Mouse (Mus musculus) intestine, embryonic 14.5 days (tissue): ENCODE data around the gene Aff2. TPM values are rescaled to one million over a fixed set of nuclear protein-coding genes. Genes with fewer than 3 reads are reported as not detected.

ENCODE experiments used
- ATAC-seq: fragments of 200-750 bp; cut with Nextera tagmentation; replicated peaks from 2 replicates; pipeline ENCODE4 v1.8.0; 2017; ENCODE audit warnings: low read depth, moderate number of reproducible peaks, moderate TSS enrichment, moderate library complexity; ENCODE audit not compliant: low FRiP score, low TSS enrichment
- DNase-seq: peaks from one replicate; pipeline ENCODE4 v3.0.0-alpha.2; 2018; ENCODE audit warnings: low spot score
- H3K27ac ChIP-seq: fragments of 300-500 bp; sonication (generic); 2 replicates; pipeline ENCODE4 v1.5.1; 2014; ENCODE audit warnings: low read depth, mild to moderate bottlenecking, control low read depth
- H3K27me3 ChIP-seq: fragments of 300-500 bp; sonication (generic); replicated peaks from 2 replicates; pipeline ENCODE4 v1.6.1; 2014; ENCODE audit warnings: low read length, control low read depth; ENCODE audit not compliant: control insufficient read depth, insufficient read depth
- H3K36me3 ChIP-seq: fragments of 300-500 bp; sonication (generic); 2 replicates; pipeline ENCODE4 v1.6.1; 2014; ENCODE audit warnings: low read length, control low read depth; ENCODE audit not compliant: control insufficient read depth, insufficient read depth
- H3K4me1 ChIP-seq: fragments of 300-500 bp; sonication (generic); replicated peaks from 2 replicates; pipeline ENCODE4 v1.6.1; 2014; ENCODE audit warnings: low read length, control low read depth, mixed read lengths; ENCODE audit not compliant: control insufficient read depth, insufficient read depth
- H3K4me2 ChIP-seq: fragments of 300-500 bp; sonication (generic); 2 replicates; pipeline ENCODE4 v1.6.1; 2014; ENCODE audit warnings: low read length
- H3K4me3 ChIP-seq: fragments of 300-500 bp; sonication (generic); 2 replicates; pipeline ENCODE4 v1.5.1; 2014; ENCODE audit warnings: low read depth, low read length, control low read depth, mixed read lengths
- H3K9ac ChIP-seq: fragments of 300-500 bp; sonication (generic); 2 replicates; pipeline ENCODE4 v1.6.1; 2014; ENCODE audit warnings: mild to moderate bottlenecking, low read length
- H3K9me3 ChIP-seq: fragments of 300-500 bp; sonication (generic); 2 replicates; pipeline ENCODE4 v1.6.1; 2016; ENCODE audit warnings: low read length, control low read depth; ENCODE audit not compliant: control insufficient read depth
- WGBS: fragments of 180-500 bp; shearing (Covaris S2); extraction: QIAGEN DNeasy Blood & Tissue Kit; methylation state at CpG from one replicate; pipeline ENCODE4 v1.1.7; 2014; 5-methylcytosine and 5-hydroxymethylcytosine counted together
- polyA plus RNA-seq: library from polyadenylated mRNA; unstranded; fragments of >200 nt; fragmentation: Nextera tagmentation; extraction: Ambion mirVana; gene quantifications from 2 replicates; pipeline ENCODE4 v1.2.1, GENCODE M21; 2014

Aff2 gene
- polyA plus RNA-seq, 1 experiment from 2014 or later = 3.1 TPM

DNA sequence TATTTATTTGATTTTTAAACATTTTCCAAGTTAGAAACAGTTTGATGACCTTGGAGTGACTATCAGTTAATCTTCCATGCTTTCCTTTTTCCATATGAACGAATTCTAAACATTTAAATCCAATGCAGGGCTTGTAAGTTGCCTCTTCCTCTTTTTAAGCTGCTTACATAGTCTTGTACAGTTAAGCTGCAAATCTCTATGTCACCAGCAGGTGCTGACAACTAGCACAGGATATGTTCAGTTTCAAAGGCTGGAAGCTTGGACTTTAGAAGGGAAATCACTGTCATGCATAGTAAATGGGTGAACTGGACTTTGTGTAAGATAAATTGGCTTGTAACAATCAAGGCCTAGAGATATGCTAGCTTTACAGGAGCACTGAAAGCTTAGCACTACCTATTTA, 29.6 kb downstream of the Aff2 start:
- no peak overlapping the region for H3K4me3 ChIP-seq
- no peak overlapping the region for H3K27ac ChIP-seq
- H3K4me1 ChIP-seq = no peaks in the 10 kb centered on the region
- DNase-seq = no peak
- H3K27me3 ChIP-seq = no peaks in the 10 kb centered on the region
- H3K9me3 ChIP-seq = no peaks in the 10 kb centered on the region
- no peaks in the 10 kb centered on the region for H3K36me3 ChIP-seq
- H3K4me2 ChIP-seq = no peak overlapping the region
- H3K9ac ChIP-seq = no peak overlapping the region
- WGBS = 30% methylated on average over 1 of the region's 1 CpGs
- no peak for ATAC-seq

DNA sequence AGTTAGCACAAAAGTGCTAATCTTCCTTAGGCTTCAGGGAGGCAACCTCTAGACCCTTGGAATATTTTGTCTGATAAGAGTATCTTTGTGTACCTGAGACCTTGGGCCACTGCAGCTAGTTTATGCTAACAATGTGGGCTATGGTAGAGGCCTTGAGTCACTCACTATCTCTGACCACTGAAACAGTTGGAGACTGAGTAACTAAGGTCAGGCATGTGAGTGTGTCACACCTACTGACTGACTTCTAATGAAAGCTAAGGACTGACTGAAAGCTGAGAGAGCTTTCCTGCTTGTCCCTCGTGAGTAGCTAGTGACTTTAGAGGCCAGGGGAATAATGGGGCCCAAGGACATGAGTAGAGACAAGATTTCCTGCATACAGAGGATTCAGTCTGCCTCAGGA, 54.9 kb downstream of the Aff2 start:
- Histone ChIP-seq H3K36me3 (no peaks in the 10 kb centered on the region), H3K9ac (no peak overlapping the region), H3K4me3 (no peak overlapping the region), H3K27ac (no peak overlapping the region), H3K4me1 (no peaks in the 10 kb centered on the region), H3K4me2 (no peak overlapping the region), H3K9me3 (no peaks in the 10 kb centered on the region), H3K27me3 (no peaks in the 10 kb centered on the region)
- ATAC-seq = no peak
- WGBS = 67% methylated on average over 1 of the region's 1 CpGs
- no peak for DNase-seq

DNA sequence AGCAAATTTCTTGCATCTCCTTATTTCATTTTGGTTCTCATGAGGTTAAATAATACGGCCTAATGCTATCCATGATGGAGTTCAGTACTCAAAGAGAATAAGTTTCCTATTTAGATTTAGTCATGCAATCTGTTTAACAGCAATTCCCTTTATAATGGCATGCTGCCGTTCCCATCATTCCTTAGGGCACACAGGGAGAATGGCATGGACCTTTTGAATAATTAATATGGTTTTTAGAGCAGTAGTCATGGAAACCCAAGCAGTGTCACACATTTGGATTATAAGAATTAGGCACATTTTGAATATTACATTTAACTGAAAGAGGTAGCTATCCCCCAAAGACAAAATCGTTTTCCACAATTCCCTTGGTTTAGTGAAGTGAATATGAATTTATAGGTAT, 78.3 kb downstream of the Aff2 start:
- no peaks in the 10 kb centered on the region for H3K9me3 ChIP-seq
- H3K4me3 ChIP-seq = no peak overlapping the region
- H3K9ac ChIP-seq = no peak overlapping the region
- H3K4me2 ChIP-seq = no peak overlapping the region
- no peak for DNase-seq
- WGBS = 82% methylated on average over 3 of the region's 3 CpGs
- no peaks in the 10 kb centered on the region for H3K36me3 ChIP-seq
- H3K27ac ChIP-seq = no peak overlapping the region
- no peaks in the 10 kb centered on the region for H3K4me1 ChIP-seq
- no peak for ATAC-seq
- no peaks in the 10 kb centered on the region for H3K27me3 ChIP-seq

DNA sequence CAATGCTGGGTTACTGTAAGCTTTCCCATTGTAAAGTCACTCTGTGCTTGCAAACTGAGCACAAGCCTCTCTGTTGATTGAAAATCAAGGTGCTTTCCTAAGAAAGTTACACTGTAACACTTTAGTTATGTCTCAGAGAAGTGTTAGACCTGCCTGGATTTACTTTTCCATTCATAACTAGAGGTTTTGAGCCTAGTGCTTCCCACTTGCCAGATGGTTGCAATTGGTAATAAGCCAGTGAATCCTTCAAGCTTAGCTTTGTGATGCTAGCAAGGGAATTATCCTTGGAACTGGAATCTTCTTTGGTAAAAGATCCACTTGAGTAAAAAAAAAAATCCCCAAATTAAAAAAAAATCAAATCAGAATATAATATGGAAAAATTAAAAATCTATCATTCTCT, 81.8 kb downstream of the Aff2 start:
- DNase-seq (no peak), ATAC-seq (no peak)
- H3K9me3 ChIP-seq = no peaks in the 10 kb centered on the region
- H3K4me1 ChIP-seq = no peaks in the 10 kb centered on the region
- no peak overlapping the region for H3K9ac ChIP-seq
- H3K4me2 ChIP-seq = no peak overlapping the region
- no peaks in the 10 kb centered on the region for H3K27me3 ChIP-seq
- no peaks in the 10 kb centered on the region for H3K36me3 ChIP-seq
- no peak overlapping the region for H3K27ac ChIP-seq
- H3K4me3 ChIP-seq = no peak overlapping the region

DNA sequence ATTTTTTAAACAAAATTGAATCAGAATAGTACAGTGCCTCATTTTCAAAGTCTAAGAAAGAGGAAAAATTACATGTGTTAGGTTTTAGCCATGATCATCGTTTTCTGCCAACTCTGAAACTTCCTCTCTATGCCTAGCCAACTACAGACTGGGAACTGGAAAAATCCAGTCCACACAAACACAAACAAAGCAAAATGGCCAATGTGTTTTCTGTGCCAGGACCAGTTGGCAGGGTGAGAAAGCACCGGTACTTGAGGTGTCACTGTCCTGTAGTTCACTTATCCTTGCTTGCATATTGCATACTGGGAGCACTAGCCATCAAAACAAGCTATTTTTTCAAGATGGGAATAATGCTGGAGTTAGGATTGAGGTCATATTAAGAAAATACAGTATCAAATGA, 100.8 kb downstream of the Aff2 start:
- H3K27ac ChIP-seq = no peak overlapping the region
- no peak overlapping the region for H3K4me3 ChIP-seq
- WGBS = 78% methylated on average over 2 of the region's 2 CpGs
- H3K27me3 ChIP-seq = no peaks in the 10 kb centered on the region
- DNase-seq (no peak), ATAC-seq (no peak)
- no peak overlapping the region for H3K4me2 ChIP-seq
- H3K9me3 ChIP-seq = no peaks in the 10 kb centered on the region
- no peaks in the 10 kb centered on the region for H3K36me3 ChIP-seq
- H3K4me1 ChIP-seq = no peaks in the 10 kb centered on the region
- no peak overlapping the region for H3K9ac ChIP-seq

DNA sequence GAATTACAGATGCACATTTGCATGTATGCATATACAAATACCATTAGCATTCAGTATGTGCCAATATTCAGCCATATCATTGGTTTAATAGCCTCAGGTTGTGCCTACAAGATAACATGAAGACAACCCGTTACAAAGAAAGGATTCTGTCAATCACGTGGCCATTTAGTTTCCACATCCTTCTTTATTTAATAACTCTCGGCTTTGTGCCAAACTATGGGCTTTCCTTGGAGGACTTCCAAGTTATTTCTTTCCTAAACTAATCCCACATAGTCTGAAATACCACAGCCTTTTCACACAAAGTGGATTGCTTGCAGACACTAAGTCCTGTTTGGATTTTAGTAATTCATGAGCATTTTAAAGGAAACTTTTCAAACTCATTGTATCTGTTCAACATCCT, 142.0 kb downstream of the Aff2 start:
- ATAC-seq (no peak), DNase-seq (no peak)
- no peak overlapping the region for H3K4me3 ChIP-seq
- H3K9ac ChIP-seq = no peak overlapping the region
- H3K9me3 ChIP-seq = no peaks in the 10 kb centered on the region
- no peaks in the 10 kb centered on the region for H3K36me3 ChIP-seq
- no peaks in the 10 kb centered on the region for H3K4me1 ChIP-seq
- no peak overlapping the region for H3K27ac ChIP-seq
- no peak overlapping the region for H3K4me2 ChIP-seq
- no peaks in the 10 kb centered on the region for H3K27me3 ChIP-seq
- 26% methylated on average over 3 of the region's 3 CpGs for WGBS

DNA sequence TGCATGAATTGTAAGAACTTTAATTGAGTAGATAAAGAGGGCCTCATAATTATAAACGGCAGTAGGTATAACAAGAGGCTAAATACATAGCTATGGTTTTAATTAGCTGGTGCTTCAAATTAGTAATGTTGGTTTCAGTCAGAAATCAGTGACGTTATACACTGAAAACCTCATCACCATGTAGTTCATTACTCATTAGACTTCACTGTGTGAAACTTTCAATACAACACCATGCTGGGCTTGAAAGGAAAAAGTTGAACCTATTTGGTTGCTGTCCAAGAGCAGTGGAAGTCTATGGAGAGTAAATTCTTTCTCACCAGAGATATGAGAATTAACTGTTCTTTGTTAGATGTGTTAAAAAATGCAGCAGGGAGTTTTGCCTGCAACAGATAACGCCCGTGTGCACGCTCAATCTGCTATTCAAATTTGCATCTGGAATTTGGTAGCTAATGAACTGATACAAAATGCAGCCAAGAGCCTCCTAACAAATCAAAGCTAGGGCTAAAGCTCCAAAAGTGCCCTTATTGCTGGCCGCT, 158.0 kb downstream of the Aff2 start:
- 82% methylated on average over 6 of the region's 6 CpGs for WGBS
- Histone ChIP-seq H3K27ac (no peak overlapping the region), H3K27me3 (no peaks in the 10 kb centered on the region), H3K4me1 (no peaks in the 10 kb centered on the region), H3K9me3 (no peaks in the 10 kb centered on the region), H3K4me3 (no peak overlapping the region), H3K4me2 (no peak overlapping the region), H3K36me3 (no peaks in the 10 kb centered on the region), H3K9ac (no peak overlapping the region)
- ATAC-seq (no peak), DNase-seq (no peak)

DNA sequence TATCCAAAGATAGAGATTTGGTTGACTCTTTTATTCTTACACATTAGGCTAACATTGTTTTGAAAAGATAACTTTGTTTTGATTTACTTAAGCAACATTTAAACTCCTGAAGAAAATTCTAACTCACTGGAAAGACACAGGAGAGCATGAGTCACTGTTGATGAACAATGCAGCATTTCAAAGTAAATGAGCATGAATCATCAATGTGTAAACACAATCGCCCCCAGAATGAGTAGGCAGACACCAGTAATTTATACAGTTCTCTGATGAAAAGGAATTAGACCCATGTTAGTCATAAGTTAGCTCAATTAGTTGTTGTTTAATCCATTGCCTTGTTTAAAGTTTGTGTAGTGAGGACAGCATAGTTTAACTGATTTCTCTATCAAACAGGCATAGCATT, 180.7 kb downstream of the Aff2 start:
- Histone ChIP-seq H3K27me3 (no peaks in the 10 kb centered on the region), H3K27ac (no peak overlapping the region), H3K4me3 (no peak overlapping the region), H3K36me3 (no peaks in the 10 kb centered on the region), H3K9me3 (no peaks in the 10 kb centered on the region), H3K9ac (no peak overlapping the region), H3K4me1 (no peaks in the 10 kb centered on the region), H3K4me2 (no peak overlapping the region)
- ATAC-seq (no peak), DNase-seq (no peak)
- 48% methylated on average over 1 of the region's 1 CpGs for WGBS

DNA sequence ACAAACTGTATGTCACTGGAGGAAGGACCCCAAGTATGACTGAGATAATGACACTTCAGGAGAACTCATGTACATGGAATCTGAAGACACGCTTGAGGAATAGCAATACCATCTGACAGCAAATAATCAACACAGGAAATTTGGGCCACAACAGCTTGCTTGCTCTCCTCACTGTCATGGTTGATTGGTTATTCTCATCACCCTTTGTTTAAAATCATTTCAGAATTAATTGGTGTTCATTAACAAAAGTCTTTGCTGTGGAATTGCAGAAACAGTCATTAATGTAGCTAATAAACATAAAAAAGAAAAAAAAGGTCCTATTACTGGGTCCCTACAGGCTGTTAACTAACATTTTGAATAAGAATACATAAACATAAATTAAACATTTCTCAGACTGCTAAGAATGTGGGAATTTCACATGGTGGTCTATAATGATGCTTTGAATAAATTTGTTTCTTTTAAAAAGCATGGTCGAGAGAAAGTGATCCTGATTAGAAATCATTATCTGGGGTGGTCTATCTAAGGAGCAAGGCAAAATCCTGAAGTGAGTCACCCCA, 219.9 kb downstream of the Aff2 start:
- Histone ChIP-seq H3K9ac (no peak overlapping the region), H3K4me2 (no peak overlapping the region), H3K27me3 (no peaks in the 10 kb centered on the region), H3K36me3 (no peaks in the 10 kb centered on the region), H3K4me1 (no peaks in the 10 kb centered on the region), H3K4me3 (no peak overlapping the region), H3K9me3 (no peaks in the 10 kb centered on the region), H3K27ac (no peak overlapping the region)
- 93% methylated on average over 2 of the region's 2 CpGs for WGBS
- no peak for ATAC-seq
- no peak for DNase-seq
